Mouse (Mus musculus): Measurements from ENCODE around the gene Cyp2f2.

DNA sequence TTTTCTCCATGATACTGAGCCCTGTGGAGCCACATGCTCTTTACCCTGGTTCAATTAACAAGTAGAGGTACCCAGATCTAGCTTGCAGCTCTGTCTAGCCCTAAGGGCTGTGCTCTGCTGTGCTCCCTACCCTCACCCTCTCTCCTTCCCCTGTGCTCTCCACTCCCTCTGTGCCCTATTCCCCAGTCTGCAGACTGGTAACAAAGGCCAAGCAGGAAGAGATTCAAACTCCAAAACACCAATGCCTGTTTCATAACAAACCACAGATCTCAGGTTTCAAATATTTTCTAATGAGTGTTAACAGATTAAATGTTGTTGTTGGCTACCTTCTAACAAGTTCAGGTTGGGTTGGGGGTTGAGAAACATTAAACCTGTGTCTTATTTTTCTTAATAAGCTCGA lies 41.1 kb upstream of the Cyp2f2 start:
- TF ChIP-seq CTCF (IDR thresholded peaks at IDR 0.05; ENCODE audit: borderline replicate concordance, control insufficient read depth, extremely low read depth, insufficient read depth, low read length, poor library complexity) (no peak), POLR2A (IDR thresholded peaks at IDR 0.05; ENCODE audit: control insufficient read depth, extremely low read depth, insufficient read depth, low read length, poor library complexity) (no peak)
